8 mouse cellular contexts compared by ENCODE assay signal in genomic region chr15:4043032-4043471, GRCm38 (mm10). TPM values are rescaled to one million over a fixed set of nuclear protein-coding genes. Genes with fewer than 3 reads are reported as not detected.
DNase-seq lines count a peak whose midpoint lies in the region; ATAC-seq lines count a peak whose summit lies in the region.

No protein-coding gene starts in this region.

- H3K4me1 ChIP-seq in hindbrain, embryonic 11.5 days (replicated peaks; ENCODE audit: control insufficient read depth, insufficient read depth, low read length) = no peaks in the 10 kb centered on the region
- no peaks in the 10 kb centered on the region for H3K4me1 ChIP-seq in lung, embryonic 16.5 days (replicated peaks; ENCODE audit: control insufficient read depth, insufficient read depth, low read length)

- no peak overlapping the region for H3K4me2 ChIP-seq in hindbrain, embryonic 11.5 days (replicated peaks; ENCODE audit: low read depth, low read length)
- peak overlapping the region; percentile 32; the same call in 1 of the 2 replicates for H3K4me2 ChIP-seq in lung, embryonic 16.5 days (ENCODE audit: low read depth, low read length)

- H3K9me3 ChIP-seq in hindbrain, embryonic 11.5 days (ENCODE audit: control insufficient read depth, low read length) = no peaks in the 10 kb centered on the region
- no peaks in the 10 kb centered on the region for H3K9me3 ChIP-seq in lung, embryonic 16.5 days (ENCODE audit: control insufficient read depth, low read length)

- 25% methylated on average over 4 of the region's 4 CpGs for WGBS in hindbrain, embryonic 11.5 days
- 20% methylated on average over 4 of the region's 4 CpGs for WGBS in lung, embryonic 16.5 days

- H3K4me3 ChIP-seq in hindbrain, embryonic 11.5 days (ENCODE audit: low read depth, low read length) = no peak overlapping the region
- no peak overlapping the region for H3K4me3 ChIP-seq in lung, embryonic 16.5 days (ENCODE audit: low read length)

- intact Hi-C loops in gastrocnemius, postnatal 14 days (cut with DNase I; ENCODE audit: low total_unique reads) = loop anchor here (5.0 kb wide), 1 partner anchor 86 kb away; no protein-coding TSS in a partner anchor

- no peaks in the 10 kb centered on the region for H3K27me3 ChIP-seq in hindbrain, embryonic 11.5 days (ENCODE audit: control insufficient read depth, insufficient read depth, low read length)
- no peaks in the 10 kb centered on the region for H3K27me3 ChIP-seq in lung, embryonic 16.5 days (ENCODE audit: control insufficient read depth, insufficient read depth, low read depth, low read length)

- DNase-seq in ovary, postnatal 14 days (ENCODE audit: low spot score) = peak; percentile 19
- DNase-seq in ovary, postnatal 36 days (ENCODE audit: low spot score) = no peak
- DNase-seq in c-Kit-positive CD71-positive TER-119-negative erythroid progenitor cells, embryonic 14.5 days (ENCODE audit: low read depth) = peak; percentile 30
- DNase-seq in hindbrain, embryonic 11.5 days (ENCODE audit: low spot score) = peak; percentile 50
- peak; percentile 22 to 36 for DNase-seq in spleen, postnatal 36 days (ENCODE audit: low spot score in 2 of 2)
- no peak for DNase-seq in gastrocnemius, postnatal 14 days
- no peak for DNase-seq in frontal cortex, postnatal 25 days (ENCODE audit: low spot score in 2 of 2)

- no peaks in the 10 kb centered on the region for H3K36me3 ChIP-seq in hindbrain, embryonic 11.5 days (ENCODE audit: control insufficient read depth, insufficient read depth, low read length)
- H3K36me3 ChIP-seq in lung, embryonic 16.5 days (ENCODE audit: control insufficient read depth, insufficient read depth, low read length) = peaks cover 15% of the 10 kb centered on the region

- H3K27ac ChIP-seq in hindbrain, embryonic 11.5 days (ENCODE audit: low read depth, low read length) = no peak overlapping the region
- no peak overlapping the region for H3K27ac ChIP-seq in lung, embryonic 16.5 days (ENCODE audit: low read length)

- no peak overlapping the region for H3K9ac ChIP-seq in hindbrain, embryonic 11.5 days (ENCODE audit: low read depth, low read length)
- peak overlapping the region; percentile 43; the same call in 1 of the 2 replicates for H3K9ac ChIP-seq in lung, embryonic 16.5 days (ENCODE audit: low read length)

- ATAC-seq in hindbrain, embryonic 11.5 days (ENCODE audit: low FRiP score) = no peak
- ATAC-seq in lung, embryonic 16.5 days (ENCODE audit: low read depth) = peak; percentile 41; the same call in 1 of the 2 replicates

RNA-seq across cellular contexts. Expression of gene Oxct1, which starts 16.9 kb away (rescaled TPM):
- 183 and 196 TPM in 2 replicates for polyA plus RNA-seq in hindbrain, embryonic 11.5 days (2014; fragmentation: Nextera tagmentation; extraction: Ambion mirVana)
- 222 and 248 TPM in 2 replicates for polyA plus RNA-seq in lung, embryonic 16.5 days (2015; fragmentation: Nextera tagmentation; extraction: Ambion mirVana)
- total RNA-seq in gastrocnemius, postnatal 14 days (2021) = 100 to 1,000 TPM; 109 to 140 TPM

RNA-seq across cellular contexts. Expression of gene AW549877, which starts 47.5 kb away (rescaled TPM):
- polyA plus RNA-seq in hindbrain, embryonic 11.5 days (2014; fragmentation: Nextera tagmentation; extraction: Ambion mirVana) = 57.9 and 66.7 TPM in 2 replicates
- polyA plus RNA-seq in lung, embryonic 16.5 days (2015; fragmentation: Nextera tagmentation; extraction: Ambion mirVana) = 33.8 and 34.7 TPM in 2 replicates
- 10 to 100 TPM; 11.0 to 13.2 TPM for total RNA-seq in gastrocnemius, postnatal 14 days (2021)

Comparison
In these comparisons a context has a peak if more than half of its experiments do, and no peak if none do; other contexts are left out.
1. DNase-seq: peak in ovary, postnatal 14 days (single experiment), c-Kit-positive CD71-positive TER-119-negative erythroid progenitor cells, embryonic 14.5 days (single experiment), hindbrain, embryonic 11.5 days (single experiment) and spleen, postnatal 36 days (2 of 2); none in ovary, postnatal 36 days (single experiment), gastrocnemius, postnatal 14 days (single experiment) and frontal cortex, postnatal 25 days (0 of 2).